Mouse (Mus musculus): ENCODE data around the gene Psap. TPM values are rescaled to one million over a fixed set of nuclear protein-coding genes. Genes with fewer than 3 reads are reported as not detected.
"Not testable (repeated sequence)": the region's sequence is repeated elsewhere in the genome, so short reads cannot be mapped to it uniquely, and the experiment has no call there.

Gene Psap
- 1,531 and 1,599 TPM in 2 replicates for polyA plus RNA-seq (2012; rRNA removed)

DNA sequence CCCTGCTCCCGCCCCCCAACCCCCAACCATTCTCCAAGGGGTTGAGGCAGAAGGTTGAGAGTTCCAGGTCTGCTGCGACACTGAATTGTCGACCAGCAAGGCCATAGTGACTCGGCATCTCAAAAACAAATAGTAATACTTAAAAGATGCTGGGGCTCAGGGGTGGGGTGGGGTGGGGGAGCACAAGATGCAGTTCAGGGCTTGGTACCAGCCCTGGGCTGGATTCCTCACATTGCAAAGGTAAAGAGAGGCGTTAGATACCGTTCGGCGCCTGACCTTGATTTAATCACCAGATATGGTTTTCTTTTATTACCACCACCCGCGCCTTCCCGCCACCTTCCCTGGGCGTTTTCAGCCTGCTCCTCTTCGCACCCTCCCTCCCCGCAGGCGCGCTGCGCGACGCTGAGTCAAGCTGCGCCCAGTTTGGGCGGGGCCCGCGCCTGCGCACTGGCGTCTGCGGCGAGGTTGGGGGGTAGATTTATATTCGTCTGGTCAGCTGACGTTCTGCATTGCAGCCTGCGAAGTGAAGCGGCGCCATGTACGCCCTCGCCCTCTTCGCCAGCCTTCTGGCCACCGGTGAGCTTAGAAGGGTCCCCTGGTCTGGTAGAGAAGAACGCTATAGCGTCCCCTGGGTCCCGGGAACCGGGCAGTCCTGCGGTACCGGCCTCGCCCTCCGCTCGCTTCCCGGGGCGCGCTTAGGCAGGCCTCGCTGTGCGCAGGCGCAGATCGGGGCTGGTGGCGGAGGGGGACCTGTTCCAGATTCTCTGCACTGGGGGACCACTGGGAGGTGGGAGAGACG, at the start of gene Psap:
Gene Psap, plus strand, starts transcription at position 421 of the 799 bp plus-strand sequence.
- DNase-seq (ENCODE audit: low spot score): peak; percentile 96

GRCm38 (mm10) chr10:60227666-60228065, 49.8 kb upstream of the Psap start:
- DNase-seq (ENCODE audit: low spot score): no peak

GRCm38 (mm10) chr10:60229113-60229512, 48.3 kb upstream of the Psap start:
- no peak for DNase-seq (ENCODE audit: low spot score)

GRCm38 (mm10) chr10:60230321-60231088, 46.9 kb upstream of the Psap start:
- DNase-seq (ENCODE audit: low spot score): peak; percentile 33

DNA sequence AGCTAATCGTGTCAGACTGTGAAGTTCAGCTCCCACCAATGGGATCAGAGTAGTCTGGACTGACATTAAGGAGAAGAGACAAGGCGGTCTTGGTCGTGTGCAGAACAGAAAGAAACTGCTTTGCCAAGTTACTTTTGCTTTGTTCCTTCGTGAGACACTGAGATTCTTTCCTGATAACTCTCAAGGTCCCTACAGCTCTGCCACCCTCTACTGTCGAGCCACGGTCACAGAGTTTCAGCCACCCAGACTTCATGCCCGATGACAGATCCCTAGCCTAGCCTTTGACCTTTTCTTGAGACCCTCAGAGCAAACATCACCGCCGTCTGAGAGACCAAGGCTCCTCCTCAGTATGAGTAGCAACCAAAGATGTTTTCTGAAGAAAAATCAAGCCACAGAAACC, 43.4 kb upstream of the Psap start:
- DNase-seq (ENCODE audit: low spot score): no peak

DNA sequence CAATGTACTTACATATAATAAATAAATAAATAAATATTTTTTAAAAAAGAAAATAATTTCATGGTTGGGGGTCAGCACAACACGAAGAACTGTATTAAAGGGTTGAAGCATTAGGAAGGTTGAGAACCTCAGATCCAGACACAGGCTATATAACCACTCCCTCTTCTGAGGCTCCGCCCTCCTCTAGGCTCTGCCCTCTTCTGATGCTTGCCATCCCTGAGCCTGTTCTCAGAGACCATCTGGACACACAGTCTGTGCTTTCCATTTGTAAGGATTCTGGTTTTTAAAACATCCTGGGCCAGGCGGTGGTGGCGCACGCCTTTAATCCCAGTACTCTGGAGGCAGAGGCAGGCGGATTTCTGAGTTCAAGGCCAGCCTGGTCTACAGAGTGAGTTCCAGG, 41.6 kb upstream of the Psap start:
- DNase-seq (ENCODE audit: low spot score): not testable (repeated sequence)

DNA sequence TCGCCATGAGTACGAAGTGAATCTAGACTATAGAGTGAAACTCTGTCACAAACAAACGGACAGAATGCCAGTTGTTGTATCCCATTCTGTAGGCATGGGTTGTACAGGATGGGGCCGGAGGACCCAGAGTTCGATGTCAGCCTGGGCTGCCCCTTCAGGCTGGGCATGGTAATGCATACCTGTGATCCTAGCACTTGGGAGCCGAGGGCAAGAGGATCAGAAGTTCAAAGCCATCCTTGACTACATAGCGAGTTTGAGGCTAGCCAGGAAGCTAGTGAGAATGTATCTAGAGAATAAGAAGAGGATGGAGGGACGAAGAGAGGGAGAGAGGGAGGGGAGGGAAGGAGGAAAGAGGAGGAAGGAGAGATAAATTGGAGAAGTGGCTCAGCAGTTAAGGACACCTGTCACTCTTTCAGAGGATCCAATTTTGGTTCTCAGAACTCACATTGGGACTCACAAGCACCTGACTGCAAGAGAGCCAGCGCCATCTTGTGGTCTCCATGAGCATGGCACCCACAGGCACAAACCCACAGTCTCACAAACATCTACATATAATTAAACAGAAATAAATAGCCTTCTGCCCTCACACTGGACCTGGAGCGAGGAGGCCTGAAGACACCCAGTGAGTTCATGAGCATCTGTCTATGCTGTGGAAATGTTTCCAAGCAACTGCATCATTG, 39.8 kb upstream of the Psap start:
- no peak for DNase-seq (ENCODE audit: low spot score)

GRCm38 (mm10) chr10:60240416-60240815, 37.0 kb upstream of the Psap start:
- no peak for DNase-seq (ENCODE audit: low spot score)

DNA sequence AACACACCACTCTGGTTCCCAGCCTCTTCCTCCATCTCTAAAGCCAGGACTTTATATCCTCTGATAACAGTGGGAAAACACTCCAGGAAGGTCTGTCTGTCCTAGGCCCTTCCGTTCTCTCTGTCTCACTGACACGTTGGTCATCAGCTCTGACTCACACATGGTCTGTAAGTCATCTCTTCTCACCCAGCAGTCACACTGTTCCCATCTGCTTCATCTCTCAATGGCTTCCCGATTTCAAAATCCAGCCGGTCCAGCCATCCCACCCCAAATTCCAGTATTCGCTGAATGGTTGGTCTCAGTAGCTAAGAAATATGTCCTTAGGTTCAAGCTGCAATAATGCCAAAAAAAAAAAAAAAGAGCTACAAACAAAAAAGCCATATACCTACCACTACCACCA, 33.5 kb upstream of the Psap start:
- no peak for DNase-seq (ENCODE audit: low spot score)

DNA sequence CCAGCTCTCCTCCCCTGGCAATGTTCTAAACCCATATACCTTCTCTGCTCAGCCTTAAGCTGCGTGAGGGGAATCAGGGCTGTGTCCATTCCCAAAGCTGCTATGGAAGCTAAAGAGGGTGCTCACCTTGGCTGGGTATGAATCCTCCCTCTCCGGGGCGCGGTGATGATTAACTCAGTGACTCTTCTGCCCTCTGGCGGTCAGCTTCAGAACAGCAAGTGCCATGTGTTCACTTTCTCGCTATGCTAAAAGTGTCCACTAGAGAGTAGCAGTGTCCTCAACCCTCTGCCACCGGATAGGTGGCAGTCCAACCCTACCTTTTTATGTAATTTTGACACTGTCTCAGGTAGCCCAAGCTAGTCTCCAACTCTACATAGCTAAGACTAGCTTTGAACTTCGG, 32.4 kb upstream of the Psap start:
- DNase-seq (ENCODE audit: low spot score): peak; percentile 77

- DNase-seq (ENCODE audit: low spot score): no peak
Measured at GRCm38 (mm10) chr10:60245635-60246034, 31.8 kb upstream of the Psap start.

DNA sequence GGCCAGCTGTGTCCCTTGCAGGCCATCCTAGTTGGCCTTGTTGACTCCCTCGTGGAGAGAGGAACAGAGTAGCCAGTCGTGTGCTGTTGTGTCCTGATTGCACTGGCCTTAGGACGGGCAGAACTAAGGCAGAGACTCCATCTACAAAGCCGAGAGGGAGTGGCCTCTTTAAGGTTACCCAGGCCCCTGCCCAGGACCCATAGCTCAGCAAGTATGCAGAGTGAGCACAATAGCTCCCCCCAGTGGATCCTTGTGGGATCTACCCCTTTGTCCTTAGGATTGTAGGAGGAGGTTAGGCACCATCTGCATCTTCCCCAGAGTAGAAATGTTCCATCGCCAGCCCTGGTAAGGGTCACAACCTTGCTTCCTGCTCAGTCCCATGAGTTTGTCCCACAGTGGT, 30.9 kb upstream of the Psap start:
- no peak for DNase-seq (ENCODE audit: low spot score)

GRCm38 (mm10) chr10:60248345-60248744, 29.1 kb upstream of the Psap start:
- not testable (repeated sequence) for DNase-seq (ENCODE audit: low spot score)

DNA sequence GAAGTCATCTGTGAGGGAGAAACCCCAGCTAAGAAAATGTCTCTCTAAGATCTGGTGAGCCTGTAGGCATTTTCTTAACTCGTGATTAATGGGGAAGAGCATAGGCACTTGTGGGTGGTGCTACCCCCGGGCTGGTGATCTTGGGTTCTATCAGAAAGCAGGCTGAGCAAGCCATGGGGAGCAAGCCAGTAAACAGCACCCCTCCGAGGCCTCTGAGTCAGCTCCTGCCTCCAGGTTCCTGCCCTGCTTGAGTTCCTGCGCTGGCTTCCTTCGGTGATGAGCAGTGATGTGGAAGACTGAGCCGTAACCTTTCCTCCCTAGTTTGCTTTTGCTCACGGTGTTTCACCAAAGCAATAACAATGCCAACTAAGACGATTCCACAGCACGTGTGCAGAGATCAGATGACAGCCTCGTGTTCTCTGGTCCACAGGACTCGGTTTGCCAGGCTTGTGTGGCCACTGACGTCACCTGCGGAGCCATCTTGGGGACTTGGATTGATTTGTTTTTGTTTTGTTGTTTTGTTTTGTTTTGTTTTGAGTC, 26.9 kb upstream of the Psap start:
- DNase-seq (ENCODE audit: low spot score): no peak

GRCm38 (mm10) chr10:60252187-60252586, 25.2 kb upstream of the Psap start:
- DNase-seq (ENCODE audit: low spot score): no peak

- no peak for DNase-seq (ENCODE audit: low spot score)
Measured at GRCm38 (mm10) chr10:60252606-60253005, 24.8 kb upstream of the Psap start.

DNA sequence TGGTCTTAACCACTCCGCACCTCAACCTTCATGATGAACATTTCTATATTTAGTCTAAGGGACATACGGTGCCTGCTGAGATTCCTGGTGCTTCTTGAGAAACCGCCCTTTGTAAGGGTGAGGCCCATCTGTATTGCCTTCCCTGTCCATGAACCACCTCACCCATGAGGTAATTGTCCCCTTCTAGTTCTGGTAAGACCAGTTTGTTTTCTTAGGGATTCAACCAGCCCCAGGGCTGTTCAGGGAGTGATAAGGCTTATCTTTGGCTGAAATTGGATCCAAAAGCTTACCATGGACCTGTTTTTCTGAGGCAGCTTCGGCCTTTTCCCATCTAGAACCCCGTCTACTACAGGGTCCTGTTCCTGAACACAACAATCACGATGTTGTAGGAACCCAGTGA, 21.3 kb upstream of the Psap start:
- no peak for DNase-seq (ENCODE audit: low spot score)

- DNase-seq (ENCODE audit: low spot score): no peak
Measured at GRCm38 (mm10) chr10:60257261-60257825, 20.1 kb upstream of the Psap start.

DNA sequence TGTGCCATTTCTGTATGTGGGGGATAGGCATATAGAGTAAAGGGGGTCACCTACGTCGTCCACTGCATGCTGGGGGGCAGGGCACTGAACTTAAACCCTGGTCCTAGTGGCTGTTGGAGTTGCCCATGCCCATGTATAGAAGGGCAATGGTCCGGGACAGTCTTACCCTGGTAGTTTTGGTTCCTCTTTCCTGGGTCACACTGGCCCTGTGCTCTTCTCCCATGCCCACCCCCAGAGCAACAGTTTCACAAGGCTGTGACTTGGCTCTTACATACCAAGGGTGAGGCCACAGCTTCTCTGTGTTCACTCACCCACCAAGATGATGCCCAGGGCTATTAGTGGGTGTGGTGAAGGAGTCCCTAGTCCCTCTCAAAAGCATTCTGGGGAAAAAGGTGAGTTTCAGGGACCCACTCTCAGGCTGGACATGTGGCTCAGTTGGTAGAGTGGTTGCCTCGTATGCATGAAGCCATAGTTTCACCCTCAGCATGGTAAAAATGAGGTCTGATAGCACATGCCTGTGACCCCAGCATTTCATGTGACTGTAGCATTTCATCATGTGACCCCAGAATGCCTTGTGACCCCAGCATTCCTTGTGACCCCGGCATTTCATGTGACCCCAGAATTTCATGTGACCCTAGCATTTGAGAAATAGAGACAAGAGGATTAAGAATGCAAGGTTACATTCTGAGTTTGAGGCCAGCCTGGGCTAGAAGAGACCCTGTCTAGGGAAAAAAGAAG, 16.7 kb upstream of the Psap start:
- DNase-seq (ENCODE audit: low spot score): no peak

GRCm38 (mm10) chr10:60261530-60261929, 15.9 kb upstream of the Psap start:
- DNase-seq (ENCODE audit: low spot score): no peak

DNA sequence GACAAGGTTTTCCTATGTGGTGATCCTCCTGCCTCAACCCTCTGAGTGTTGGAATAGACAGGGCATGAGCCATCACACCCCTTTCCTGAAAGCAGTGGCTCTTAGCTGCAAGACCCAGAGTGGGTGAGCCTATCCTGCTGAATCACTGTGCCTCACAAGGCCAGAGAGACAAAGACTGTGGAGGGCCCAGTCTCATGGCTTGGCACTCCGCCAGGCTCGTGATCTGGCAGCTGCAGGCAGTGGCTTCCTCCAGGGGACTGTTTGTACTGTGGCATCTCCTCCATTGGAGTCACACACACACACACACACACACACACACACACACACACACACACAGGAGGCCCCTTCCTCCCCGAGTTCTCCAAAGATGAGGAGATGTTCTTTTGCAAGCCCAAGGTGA, 15.0 kb upstream of the Psap start:
- DNase-seq (ENCODE audit: low spot score): no peak

All from urinary bladder, adult 2 months (tissue).